Mouse (Mus musculus) bone marrow, adult 2 months (tissue): ENCODE results near the gene Pdk3.

Experiments used
- CTCF ChIP-seq: fragments of 200-500 bp; IDR thresholded peaks from 2 replicates; pipeline ENCODE4 v1.5.1; 2011; ENCODE audit warnings: low read length, control low read depth; ENCODE audit not compliant: control insufficient read depth, insufficient read depth
- POLR2A ChIP-seq: fragments of 200-500 bp; IDR thresholded peaks from 2 replicates; pipeline ENCODE4 v1.6.1; 2011; ENCODE audit warnings: low read depth, mild to moderate bottlenecking, control low read depth, low read length, borderline replicate concordance; ENCODE audit not compliant: control insufficient read depth

- TF ChIP-seq CTCF (no peak), POLR2A (no peak)
These were observed 102.5 kb downstream of the Pdk3 start for GRCm38 (mm10) chrX:93729529-93729928.
